Mouse (Mus musculus) myocyte (in vitro differentiated cells): ENCODE measurements at regions not wholly inside any gene's neighbourhood (a gene's known extent, or its start where the extent isn't known, plus 50 kb on each side); places are given as distances from the start of the nearest gene placed in this dataset.

Experiments used
- H3K27me3 ChIP-seq: one replicate; pipeline ENCODE4 v1.6.1; 2011; ENCODE audit not compliant: control insufficient read depth, insufficient read depth, insufficient read length
- H3K36me3 ChIP-seq: one replicate; pipeline ENCODE4 v1.6.1; 2011; ENCODE audit not compliant: control insufficient read depth, insufficient read depth
- H3K4me2 ChIP-seq: one replicate; pipeline ENCODE4 v1.6.1; 2011; ENCODE audit warnings: low read depth, control low read depth
- H3K4me3 ChIP-seq: one replicate; pipeline ENCODE4 v1.5.1; 2011; ENCODE audit warnings: mild to moderate bottlenecking, control low read depth, moderate library complexity
- H3K79me2 ChIP-seq: one replicate; pipeline ENCODE4 v1.6.1; 2011; ENCODE audit not compliant: control insufficient read depth, insufficient read depth
- H3ac ChIP-seq: one replicate; pipeline ENCODE4 v1.6.1; 2011; ENCODE audit not compliant: control insufficient read depth, insufficient read length
- CEBPB ChIP-seq: IDR thresholded peaks from 2 replicates; pipeline ENCODE4 v1.6.1; 2011; ENCODE audit warnings: mild to moderate bottlenecking, moderate library complexity; ENCODE audit not compliant: poor library complexity, insufficient read depth, severe bottlenecking
- E2F4 ChIP-seq: IDR thresholded peaks from one replicate; pipeline ENCODE4 v1.6.1; 2011; ENCODE audit warnings: mild to moderate bottlenecking, control low read depth, moderate library complexity; ENCODE audit not compliant: insufficient read depth
- MAX ChIP-seq: IDR thresholded peaks from one replicate; pipeline ENCODE4 v1.6.1; 2011; ENCODE audit warnings: low read depth, mild to moderate bottlenecking, control low read depth
- MYOD1 ChIP-seq, 3 experiments: IDR thresholded peaks; one replicate each; pipeline ENCODE4 v1.6.1; 2011; ENCODE audit warnings: control low read depth in 2 of 3, low read depth in 2 of 3, mild to moderate bottlenecking in 2 of 3, moderate library complexity in 1 of 3; ENCODE audit not compliant: insufficient read length in 2 of 3, control insufficient read depth in 1 of 3
- MYOG ChIP-seq, 3 experiments: IDR thresholded peaks; one replicate each; pipeline ENCODE4 v1.6.1; 2011; ENCODE audit warnings: control low read depth in 2 of 3, low read depth in 2 of 3, mild to moderate bottlenecking in 2 of 3; ENCODE audit not compliant: insufficient read length in 2 of 3, control insufficient read depth in 1 of 3, insufficient read depth in 1 of 3
- POLR2A ChIP-seq: IDR thresholded peaks from one replicate; pipeline ENCODE4 v1.6.1; 2011; ENCODE audit warnings: low read depth, mild to moderate bottlenecking, control low read depth, moderate library complexity; ENCODE audit not compliant: insufficient read length
- POLR2AphosphoS2 ChIP-seq: IDR thresholded peaks from one replicate; pipeline ENCODE4 v1.6.1; 2011; ENCODE audit warnings: low read depth, control low read depth; ENCODE audit not compliant: insufficient read length
- REST ChIP-seq: IDR thresholded peaks from one replicate; pipeline ENCODE4 v1.6.1; 2011; ENCODE audit warnings: mild to moderate bottlenecking, control low read depth, moderate library complexity; ENCODE audit not compliant: insufficient read depth, insufficient read length
- SRF ChIP-seq: IDR thresholded peaks from one replicate; pipeline ENCODE4 v1.6.1; 2011; ENCODE audit warnings: low read depth; ENCODE audit not compliant: control insufficient read depth, insufficient read length
- TCF12 ChIP-seq: IDR thresholded peaks from one replicate; pipeline ENCODE4 v1.6.1; 2011; ENCODE audit warnings: mild to moderate bottlenecking, control low read depth; ENCODE audit not compliant: poor library complexity, insufficient read depth, severe bottlenecking
- TCF3 ChIP-seq: IDR thresholded peaks from one replicate; pipeline ENCODE4 v1.6.1; 2011; ENCODE audit warnings: low read depth, control low read depth; ENCODE audit not compliant: insufficient read length
- USF1 ChIP-seq: IDR thresholded peaks from one replicate; pipeline ENCODE4 v1.6.1; 2011; ENCODE audit warnings: low read depth, mild to moderate bottlenecking, control low read depth, moderate library complexity

GRCm38 (mm10) chr6:140258761-140259160 is 165.1 kb upstream of the Plekha5 start:
- no peaks in the 10 kb centered on the region for H3K79me2 ChIP-seq
- no peaks in the 10 kb centered on the region for H3K36me3 ChIP-seq
- H3ac ChIP-seq: no peak overlapping the region
- TF ChIP-seq POLR2A (no peak), SRF (no peak), REST (no peak), MAX (no peak), TCF12 (no peak), POLR2AphosphoS2 (no peak), TCF3 (no peak), USF1 (no peak), CEBPB (no peak), MYOD1 (IDR thresholded peaks at IDR 0.05; ENCODE audit: control insufficient read depth in 1 of 3, insufficient read length in 2 of 3, low read depth in 2 of 3) (no peak), E2F4 (no peak), MYOG (IDR thresholded peaks at IDR 0.05; ENCODE audit: control insufficient read depth in 1 of 3, insufficient read depth in 1 of 3, insufficient read length in 2 of 3, low read depth in 2 of 3) (no peak)
- H3K27me3 ChIP-seq: no peaks in the 10 kb centered on the region
- no peak overlapping the region for H3K4me3 ChIP-seq
- H3K4me2 ChIP-seq: no peak overlapping the region

- H3K36me3 ChIP-seq: no peaks in the 10 kb centered on the region
- H3K4me2 ChIP-seq: no peak overlapping the region
- no peaks in the 10 kb centered on the region for H3K27me3 ChIP-seq
- no peaks in the 10 kb centered on the region for H3K79me2 ChIP-seq
- no peak overlapping the region for H3K4me3 ChIP-seq
- no peak overlapping the region for H3ac ChIP-seq
- no peak for TF ChIP-seq POLR2A
- no peak for TF ChIP-seq MAX
Observed at GRCm38 (mm10) chr6:140258101-140258500, 165.8 kb upstream of the Plekha5 start.

- no peak overlapping the region for H3K4me2 ChIP-seq
- H3K79me2 ChIP-seq: no peaks in the 10 kb centered on the region
- H3ac ChIP-seq: no peak overlapping the region
- H3K36me3 ChIP-seq: no peaks in the 10 kb centered on the region
- TF ChIP-seq REST: no peak
- no peaks in the 10 kb centered on the region for H3K27me3 ChIP-seq
- no peak overlapping the region for H3K4me3 ChIP-seq
Observed at GRCm38 (mm10) chr6:140251527-140251926, 172.3 kb upstream of the Plekha5 start.

GRCm38 (mm10) chr6:140243411-140244151 is 180.3 kb upstream of the Plekha5 start:
- H3K4me2 ChIP-seq: no peak overlapping the region
- no peaks in the 10 kb centered on the region for H3K79me2 ChIP-seq
- H3K4me3 ChIP-seq: no peak overlapping the region
- TF ChIP-seq TCF12: no peak
- no peak for TF ChIP-seq TCF3
- TF ChIP-seq SRF: no peak
- TF ChIP-seq POLR2A: no peak
- TF ChIP-seq POLR2AphosphoS2: no peak
- no peak for TF ChIP-seq CEBPB
- TF ChIP-seq MYOD1 (IDR thresholded peaks at IDR 0.05; ENCODE audit: control insufficient read depth in 1 of 3, insufficient read length in 2 of 3, low read depth in 2 of 3): no peak
- H3K27me3 ChIP-seq: peaks cover 4% of the 10 kb centered on the region
- no peak overlapping the region for H3ac ChIP-seq
- H3K36me3 ChIP-seq: no peaks in the 10 kb centered on the region

GRCm38 (mm10) chr6:140239356-140239755 is 184.5 kb upstream of the Plekha5 start:
- Histone ChIP-seq H3K27me3 (peaks cover 2% of the 10 kb centered on the region), H3K36me3 (no peaks in the 10 kb centered on the region), H3K4me3 (no peak overlapping the region), H3ac (no peak overlapping the region), H3K79me2 (no peaks in the 10 kb centered on the region), H3K4me2 (no peak overlapping the region)
- TF ChIP-seq POLR2AphosphoS2 (no peak), REST (no peak), CEBPB (no peak), TCF3 (no peak), SRF (no peak), MYOD1 (IDR thresholded peaks at IDR 0.05; ENCODE audit: control insufficient read depth in 1 of 3, insufficient read length in 2 of 3, low read depth in 2 of 3) (no peak), E2F4 (no peak), MYOG (IDR thresholded peaks at IDR 0.05; ENCODE audit: control insufficient read depth in 1 of 3, insufficient read depth in 1 of 3, insufficient read length in 2 of 3, low read depth in 2 of 3) (no peak), MAX (no peak), POLR2A (no peak), TCF12 (no peak), USF1 (no peak)
